Mouse (Mus musculus) brain, embryonic 14.5 days (tissue): ENCODE data around the gene Zfand5.

Experiments
- CTCF ChIP-seq: fragments of 200-500 bp; IDR thresholded peaks from 2 replicates; pipeline ENCODE4 v1.5.1; 2012; ENCODE audit warnings: inconsistent platforms, mild to moderate bottlenecking, moderate library complexity, borderline replicate concordance; ENCODE audit not compliant: insufficient read depth, insufficient read length; ENCODE audit errors: extremely low read depth
- POLR2A ChIP-seq: fragments of 200-500 bp; IDR thresholded peaks from 2 replicates; pipeline ENCODE4 v1.6.1; 2012; ENCODE audit warnings: mild to moderate bottlenecking, inconsistent platforms, borderline replicate concordance; ENCODE audit not compliant: poor library complexity, insufficient read depth, insufficient read length, severe bottlenecking; ENCODE audit errors: extremely low read depth

GRCm38 (mm10) chr19:21271186-21271585, 892 bp upstream of the Zfand5 start:
- TF ChIP-seq POLR2A (no peak), CTCF (no peak)
